8 mouse cellular contexts compared by ENCODE assay signal in genomic region chr11:101316501-101316917, GRCm38 (mm10). TPM values are rescaled to one million over a fixed set of nuclear protein-coding genes. Genes with fewer than 3 reads are reported as not detected.
A peak's percentile ranks its signal among the peaks of the same experiment; 100 is the strongest.
DNase-seq lines count a peak whose midpoint lies in the region; ATAC-seq and TF ChIP-seq lines count a peak whose summit lies in the region.

No protein-coding gene starts in this region.

- H3K4me2 ChIP-seq in liver, embryonic 11.5 days, result peak overlapping the region; percentile 90
- peak overlapping the region; percentile 75 for H3K4me2 ChIP-seq in neural tube, embryonic 14.5 days (ENCODE audit: low read depth, low read length)

- no peaks in the 10 kb centered on the region for H3K9me3 ChIP-seq in liver, embryonic 11.5 days (ENCODE audit: control insufficient read depth, low read length)
- H3K9me3 ChIP-seq in neural tube, embryonic 14.5 days (ENCODE audit: control insufficient read depth, low read length), result no peaks in the 10 kb centered on the region

- no peak for TF ChIP-seq CTCF in testis, adult 2 months (IDR thresholded peaks at IDR 0.05; ENCODE audit: control insufficient read depth, insufficient read depth, insufficient replicate concordance, low read depth, low read length)

- peak; percentile 70; the same call in 1 of the 2 replicates for TF ChIP-seq POLR2A in testis, adult 2 months (IDR thresholded peaks at IDR 0.05; ENCODE audit: control insufficient read depth, low read depth, low read length)

- peak; percentile 67 for ATAC-seq in liver, embryonic 11.5 days (replicated peaks; ENCODE audit: low FRiP score)
- peak; percentile 66 for ATAC-seq in neural tube, embryonic 14.5 days (ENCODE audit: low read depth)

- peak overlapping the region; percentile 100 for H3K4me3 ChIP-seq in testis, adult 2 months (ENCODE audit: control insufficient read depth, low read depth, low read length)
- H3K4me3 ChIP-seq in liver, embryonic 11.5 days (ENCODE audit: low read depth, low read length), result peak overlapping the region; percentile 98
- H3K4me3 ChIP-seq in neural tube, embryonic 14.5 days (ENCODE audit: low read depth, low read length), result peak overlapping the region; percentile 93

- no peaks in the 10 kb centered on the region for H3K27me3 ChIP-seq in testis, adult 2 months (ENCODE audit: control insufficient read depth, insufficient read depth, low read length)
- H3K27me3 ChIP-seq in liver, embryonic 11.5 days (replicated peaks; ENCODE audit: control insufficient read depth, insufficient read depth, low read length), result no peaks in the 10 kb centered on the region
- H3K27me3 ChIP-seq in neural tube, embryonic 14.5 days (ENCODE audit: control insufficient read depth, insufficient read depth, low read length), result no peaks in the 10 kb centered on the region

- H3K27ac ChIP-seq in testis, adult 2 months (ENCODE audit: control insufficient read depth, insufficient read depth, low read depth, low read length), result peak overlapping the region; percentile 99
- peak overlapping the region; percentile 99 for H3K27ac ChIP-seq in liver, embryonic 11.5 days (ENCODE audit: low read depth, low read length)
- peak overlapping the region; percentile 80 for H3K27ac ChIP-seq in neural tube, embryonic 14.5 days (ENCODE audit: low read depth, low read length)

- H3K4me1 ChIP-seq in testis, adult 2 months (ENCODE audit: control insufficient read depth, insufficient read depth, low read length), result peaks cover 6% of the 10 kb centered on the region
- peaks cover 13% of the 10 kb centered on the region; the same call in 1 of the 2 replicates for H3K4me1 ChIP-seq in liver, embryonic 11.5 days (replicated peaks; ENCODE audit: control insufficient read depth, insufficient read depth, low read length)
- H3K4me1 ChIP-seq in neural tube, embryonic 14.5 days (ENCODE audit: control insufficient read depth, insufficient read depth, low read length), result peaks cover 11% of the 10 kb centered on the region; the same call in 1 of the 2 replicates

- H3K9ac ChIP-seq in liver, embryonic 11.5 days (ENCODE audit: low read depth, low read length), result peak overlapping the region; percentile 92
- H3K9ac ChIP-seq in neural tube, embryonic 14.5 days (replicated peaks; ENCODE audit: low read depth, low read length), result peak overlapping the region; percentile 90

- H3K36me3 ChIP-seq in testis, adult 2 months (ENCODE audit: control insufficient read depth, insufficient read depth, low read length), result peaks cover 1% of the 10 kb centered on the region; the same call in 1 of the 2 replicates
- H3K36me3 ChIP-seq in liver, embryonic 11.5 days (ENCODE audit: control insufficient read depth, insufficient read depth, low read length), result peaks cover 29% of the 10 kb centered on the region
- peaks cover 20% of the 10 kb centered on the region for H3K36me3 ChIP-seq in neural tube, embryonic 14.5 days (ENCODE audit: control insufficient read depth, insufficient read depth, low read length)

- under 1% methylated on average over 17 of the region's 17 CpGs for WGBS in liver, embryonic 11.5 days
- under 1% methylated on average over 16 of the region's 17 CpGs for WGBS in neural tube, embryonic 14.5 days

- DNase-seq in adrenal gland, adult 18-20 months (ENCODE audit: low spot score in 2 of 2), result peak; percentile 28 to 38
- no peak for DNase-seq in adrenal gland, postnatal 4 days (ENCODE audit: low spot score in 2 of 2)
- no peak for DNase-seq in testis, postnatal 14 days (ENCODE audit: low spot score)
- DNase-seq in heart, postnatal 4 days, result peak; percentile 41
- DNase-seq in liver, embryonic 11.5 days (ENCODE audit: low spot score), result peak; percentile 66
- DNase-seq in adrenal gland, adult (ENCODE audit: inconsistent age in 2 of 2, low spot score in 1 of 2), result no peak

RNA-seq across cellular contexts. Expression of gene Psme3, which starts 0.5 kb away (rescaled TPM):
- 100 to 1,000 TPM; 139 to 164 TPM for total RNA-seq in adrenal gland, adult 18-20 months (2021)
- total RNA-seq in adrenal gland, postnatal 4 days (2021), result 100 to 1,000 TPM; 122 to 124 TPM
- 59.1 and 74.5 TPM in 2 replicates for polyA plus RNA-seq in testis, adult 2 months (2012; rRNA removed)
- total RNA-seq in heart, postnatal 4 days (2021), result 100 to 1,000 TPM in 1 of 2 experiments, 10 to 100 TPM in 1; 88.7 to 103 TPM
- 201 and 221 TPM in 2 replicates for polyA plus RNA-seq in liver, embryonic 11.5 days (2014; fragmentation: Nextera tagmentation; extraction: Ambion mirVana)
- 73.3 and 88.3 TPM in 2 replicates for polyA plus RNA-seq in neural tube, embryonic 14.5 days (2014; fragmentation: Nextera tagmentation; extraction: Ambion mirVana)

RNA-seq across cellular contexts. Expression of gene Aoc2, which starts 8.4 kb away (rescaled TPM):
- 1 to 10 TPM; 6.0 to 7.0 TPM for total RNA-seq in adrenal gland, adult 18-20 months (2021)
- 1 to 10 TPM; 7.3 to 7.7 TPM for total RNA-seq in adrenal gland, postnatal 4 days (2021)
- polyA plus RNA-seq in testis, adult 2 months (2012; rRNA removed), result 4.7 TPM in 2 replicates
- total RNA-seq in heart, postnatal 4 days (2021), result 1 to 10 TPM; 2.9 to 3.2 TPM
- polyA plus RNA-seq in liver, embryonic 11.5 days (2014; fragmentation: Nextera tagmentation; extraction: Ambion mirVana), result 2.9 and 3.2 TPM in 2 replicates
- polyA plus RNA-seq in neural tube, embryonic 14.5 days (2014; fragmentation: Nextera tagmentation; extraction: Ambion mirVana), result 1.7 and 2.0 TPM in 2 replicates

RNA-seq across cellular contexts. Expression of gene Aoc3, which starts 13.9 kb away (rescaled TPM):
- 100 to 1,000 TPM in 1 of 2 experiments, 10 to 100 TPM in 1; 40.0 to 124 TPM for total RNA-seq in adrenal gland, adult 18-20 months (2021)
- total RNA-seq in adrenal gland, postnatal 4 days (2021), result 10 to 100 TPM; 28.8 to 33.7 TPM
- 4.2 and 4.4 TPM in 2 replicates for polyA plus RNA-seq in testis, adult 2 months (2012; rRNA removed)
- total RNA-seq in heart, postnatal 4 days (2021), result 10 to 100 TPM; 29.5 to 31.3 TPM
- 0.08 TPM in 1 of 2 replicates, not detected in the other for polyA plus RNA-seq in liver, embryonic 11.5 days (2014; fragmentation: Nextera tagmentation; extraction: Ambion mirVana)
- 0.10 TPM in 1 of 2 replicates, not detected in the other for polyA plus RNA-seq in neural tube, embryonic 14.5 days (2014; fragmentation: Nextera tagmentation; extraction: Ambion mirVana)

RNA-seq across cellular contexts. Expression of gene Becn1, which starts 14.4 kb away (rescaled TPM):
- total RNA-seq in adrenal gland, adult 18-20 months (2021), result 100 to 1,000 TPM; 151 to 161 TPM
- total RNA-seq in adrenal gland, postnatal 4 days (2021), result 100 to 1,000 TPM; 144 to 147 TPM
- 111 and 116 TPM in 2 replicates for polyA plus RNA-seq in testis, adult 2 months (2012; rRNA removed)
- total RNA-seq in heart, postnatal 4 days (2021), result 100 to 1,000 TPM; 103 to 106 TPM
- polyA plus RNA-seq in liver, embryonic 11.5 days (2014; fragmentation: Nextera tagmentation; extraction: Ambion mirVana), result 134 and 148 TPM in 2 replicates
- 178 and 182 TPM in 2 replicates for polyA plus RNA-seq in neural tube, embryonic 14.5 days (2014; fragmentation: Nextera tagmentation; extraction: Ambion mirVana)

RNA-seq across cellular contexts. Expression of gene Coa3, which starts 37.6 kb away (rescaled TPM):
- total RNA-seq in adrenal gland, adult 18-20 months (2021), result 10 to 100 TPM; 79.9 to 86.3 TPM
- total RNA-seq in adrenal gland, postnatal 4 days (2021), result 10 to 100 TPM; 62.9 to 67.1 TPM
- polyA plus RNA-seq in testis, adult 2 months (2012; rRNA removed), result 46.6 and 62.4 TPM in 2 replicates
- 10 to 100 TPM; 86.3 to 90.1 TPM for total RNA-seq in heart, postnatal 4 days (2021)
- polyA plus RNA-seq in liver, embryonic 11.5 days (2014; fragmentation: Nextera tagmentation; extraction: Ambion mirVana), result 190 and 197 TPM in 2 replicates
- 242 and 258 TPM in 2 replicates for polyA plus RNA-seq in neural tube, embryonic 14.5 days (2014; fragmentation: Nextera tagmentation; extraction: Ambion mirVana)

Comparison
In these comparisons a context has a peak if more than half of its experiments do, and no peak if none do; other contexts are left out.
1. DNase-seq: peak in adrenal gland, adult 18-20 months (2 of 2), heart, postnatal 4 days (single experiment) and liver, embryonic 11.5 days (single experiment); none in adrenal gland, postnatal 4 days (0 of 2), testis, postnatal 14 days (single experiment) and adrenal gland, adult (0 of 2).
2. Peak in every context shown above with its lines, with median percentiles within 50 percentile points of each other: H3K27ac ChIP-seq and H3K4me3 ChIP-seq.